Mouse (Mus musculus): ENCODE results near the gene Dnlz.

The Dnlz gene

GRCm38 (mm10) chr2:26302005-26302503 lies 49.9 kb downstream of the Dnlz start:
- no peak for ATAC-seq (ENCODE audit: insufficient number of reproducible peaks, low FRiP score, low TSS enrichment)

- 0 out of 2 replicates have a peak, but pooled peaks have one; percentile 11 for ATAC-seq (ENCODE audit: insufficient number of reproducible peaks, low FRiP score, low TSS enrichment)
Observed at GRCm38 (mm10) chr2:26300808-26301174, 51.1 kb downstream of the Dnlz start.

GRCm38 (mm10) chr2:26300161-26300807 lies 51.6 kb downstream of the Dnlz start:
- peak; percentile 27; the same call in 1 of the 2 replicates for ATAC-seq (ENCODE audit: insufficient number of reproducible peaks, low FRiP score, low TSS enrichment)

- peak; percentile 43; the same call in 1 of the 2 replicates for ATAC-seq (ENCODE audit: insufficient number of reproducible peaks, low FRiP score, low TSS enrichment)
Observed at GRCm38 (mm10) chr2:26299336-26299735, 52.6 kb downstream of the Dnlz start.

- ATAC-seq (ENCODE audit: insufficient number of reproducible peaks, low FRiP score, low TSS enrichment): no peak
Observed at GRCm38 (mm10) chr2:26298856-26299230, 53.1 kb downstream of the Dnlz start.

GRCm38 (mm10) chr2:26298208-26298855 lies 53.6 kb downstream of the Dnlz start:
- ATAC-seq (ENCODE audit: insufficient number of reproducible peaks, low FRiP score, low TSS enrichment): 0 out of 2 replicates have a peak, but pooled peaks have one; percentile 29

Data from cerebellum, adult (tissue).